Mouse (Mus musculus) bone marrow, adult 2 months (tissue): Measurements from ENCODE around the gene Spty2d1.

Source experiments
- CTCF ChIP-seq: fragments of 200-500 bp; IDR thresholded peaks from 2 replicates; pipeline ENCODE4 v1.5.1; 2011; ENCODE audit warnings: low read length, control low read depth; ENCODE audit not compliant: control insufficient read depth, insufficient read depth
- POLR2A ChIP-seq: fragments of 200-500 bp; IDR thresholded peaks from 2 replicates; pipeline ENCODE4 v1.6.1; 2011; ENCODE audit warnings: low read depth, mild to moderate bottlenecking, control low read depth, low read length, borderline replicate concordance; ENCODE audit not compliant: control insufficient read depth

DNA sequence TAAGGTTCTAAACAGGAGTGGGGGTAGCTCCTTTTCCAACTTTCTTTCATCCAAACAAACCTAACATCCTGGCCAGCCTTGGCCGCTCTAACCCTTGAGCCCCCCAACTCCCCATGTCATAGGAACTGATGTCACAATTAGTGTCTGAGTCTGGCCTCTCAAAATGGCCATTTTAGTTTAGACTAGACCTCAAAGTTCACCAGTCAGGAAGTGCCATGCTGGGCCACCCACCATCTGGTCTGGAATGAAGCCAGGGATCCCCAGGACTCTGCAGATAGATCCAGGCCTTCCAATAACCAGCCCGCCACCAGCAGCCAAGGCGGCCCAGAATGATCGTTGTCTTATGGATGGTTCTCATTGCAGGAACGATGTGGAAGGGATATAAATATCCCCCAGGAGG, 21.6 kb downstream of the Spty2d1 start:
- TF ChIP-seq POLR2A (no peak), CTCF (no peak)
